Mouse (Mus musculus) spleen, postnatal 14 days (tissue): ENCODE measurements around the gene Mast4.

Experiments
- DNase-seq, 2 experiments: peaks; one replicate each; pipeline ENCODE4 v3.0.0; 2021 to 2022; ENCODE audit warnings: low spot score in 2 of 2

The Mast4 gene

DNA sequence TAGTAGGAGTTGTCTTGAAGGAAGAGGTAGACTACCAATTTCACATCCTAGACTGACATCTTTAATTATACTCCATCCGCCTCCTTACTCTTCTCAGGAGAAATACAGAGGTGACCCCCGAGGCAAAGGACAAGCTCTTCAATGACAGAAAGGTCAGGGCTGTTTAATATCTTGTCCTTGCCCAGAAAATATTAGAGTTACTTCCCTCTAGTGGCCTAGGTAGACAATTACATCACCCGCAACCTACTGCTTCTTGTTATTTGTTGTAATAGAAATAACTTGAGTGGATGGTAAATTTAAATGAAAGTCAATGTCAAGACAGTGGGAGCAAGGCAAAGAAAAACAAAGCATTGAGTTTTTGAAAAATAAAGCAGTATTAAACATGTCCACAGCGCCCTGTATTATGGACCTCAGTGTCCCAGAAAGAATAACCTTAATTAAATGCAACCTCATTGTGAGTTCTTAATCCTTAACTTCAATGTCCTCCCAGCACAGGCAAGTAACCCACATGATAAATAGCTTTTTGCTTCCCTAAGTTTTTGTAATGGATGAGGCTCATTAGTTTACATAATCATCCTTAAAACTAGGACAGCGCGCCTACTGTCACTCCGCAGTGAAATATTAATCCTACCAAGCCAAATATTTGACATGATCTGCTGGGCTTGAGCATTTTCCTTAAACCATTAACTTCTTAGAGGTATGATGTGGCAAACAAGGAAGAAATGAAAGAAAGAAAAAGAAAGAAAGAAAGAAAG is 408.3 kb downstream of the Mast4 start:
- no peak for DNase-seq

DNA sequence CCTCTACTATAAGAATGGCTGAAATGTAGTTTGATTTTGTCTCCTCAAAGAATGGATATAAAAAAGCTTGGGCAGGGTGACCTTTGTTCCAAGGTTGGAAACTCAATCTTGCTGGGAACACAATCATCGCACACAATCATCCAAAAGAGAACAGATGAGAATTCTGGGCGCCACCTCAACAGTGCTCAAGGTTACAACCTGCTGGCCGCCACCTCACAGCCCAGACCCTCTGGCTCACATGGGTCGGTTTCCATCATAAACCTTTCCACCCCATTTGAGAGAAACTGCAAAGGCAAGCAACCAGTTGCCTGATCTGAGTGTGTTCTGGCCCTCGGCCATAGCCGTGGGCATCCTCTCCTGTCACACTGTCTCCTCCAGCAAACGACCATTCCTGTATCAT is 414.6 kb downstream of the Mast4 start:
- no peak for DNase-seq

DNA sequence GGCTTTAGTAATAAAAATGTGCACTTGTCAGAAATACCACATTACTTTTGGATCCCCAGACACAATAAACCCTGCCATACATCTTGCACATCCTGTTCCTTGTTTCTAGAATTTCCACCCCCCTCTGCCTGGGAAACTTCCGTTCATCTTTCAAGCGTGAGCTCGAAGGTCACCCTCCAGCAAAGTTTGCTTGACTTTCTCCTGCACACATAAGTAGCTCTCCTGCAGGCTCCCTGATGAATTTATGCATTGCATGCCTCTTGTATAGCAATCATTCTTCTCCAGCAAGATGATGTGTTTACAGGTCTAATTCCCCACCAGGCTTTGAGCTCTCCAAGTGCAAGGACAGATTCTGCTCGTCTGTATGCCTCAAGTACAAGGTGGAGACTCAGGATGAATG is 415.7 kb downstream of the Mast4 start:
- DNase-seq: no peak

DNA sequence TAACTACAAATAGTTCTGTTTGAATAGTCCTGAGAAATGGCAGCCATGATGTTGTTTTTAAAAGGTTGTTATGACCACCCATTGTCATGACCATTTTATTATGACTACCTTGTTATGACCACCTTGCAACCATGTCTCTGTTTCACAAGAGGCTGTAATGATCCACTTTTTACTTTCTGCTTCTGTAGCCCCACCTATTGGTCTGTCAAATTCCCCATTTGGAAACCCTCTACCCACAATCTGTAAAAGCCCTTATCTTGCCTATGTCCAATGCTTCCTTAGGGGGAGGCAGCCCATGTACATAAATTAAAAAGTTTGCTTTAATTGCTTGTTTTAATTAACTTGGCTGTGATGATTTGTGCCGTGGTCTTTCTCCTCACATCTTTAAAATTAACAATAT is 419.0 kb downstream of the Mast4 start:
- DNase-seq: no peak

DNA sequence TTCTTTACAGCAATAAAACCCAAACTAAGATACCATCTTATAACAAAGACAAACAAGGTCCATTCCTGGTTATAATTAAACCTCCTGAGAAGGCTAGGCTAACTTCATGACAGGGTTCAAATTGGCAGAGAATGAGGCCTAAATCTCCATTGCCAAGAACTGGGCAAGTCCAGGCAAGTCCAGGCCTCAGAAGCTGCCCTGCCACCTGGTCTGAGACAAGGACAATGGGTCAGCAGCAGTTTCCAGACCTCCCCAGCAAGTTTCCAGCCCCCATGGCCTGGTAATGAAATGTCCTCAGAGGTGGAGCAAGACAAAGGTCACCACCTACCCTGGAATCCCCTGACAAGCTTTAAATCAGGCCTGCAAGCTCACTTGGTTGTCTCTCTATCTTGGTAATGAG is 419.5 kb downstream of the Mast4 start:
- DNase-seq: no peak

DNA sequence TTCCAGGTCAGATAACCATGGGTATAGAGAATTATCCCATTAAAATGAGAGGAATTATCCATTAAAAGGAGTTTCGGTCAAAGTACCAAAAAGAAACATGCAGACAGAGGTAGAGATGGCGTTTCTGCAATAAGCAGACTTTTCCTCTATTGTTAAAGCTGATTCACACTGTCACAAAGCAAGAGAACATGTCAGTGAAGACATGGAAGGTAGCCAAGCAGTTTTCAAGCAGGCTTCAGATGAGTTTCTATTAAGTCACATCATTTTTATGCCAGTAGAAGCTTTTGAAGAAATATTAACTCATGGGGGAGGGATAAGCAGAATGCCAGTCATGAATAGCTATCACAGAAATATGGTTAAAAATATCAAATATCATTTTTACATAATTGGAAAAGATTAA is 420.4 kb downstream of the Mast4 start:
- DNase-seq: no peak

DNA sequence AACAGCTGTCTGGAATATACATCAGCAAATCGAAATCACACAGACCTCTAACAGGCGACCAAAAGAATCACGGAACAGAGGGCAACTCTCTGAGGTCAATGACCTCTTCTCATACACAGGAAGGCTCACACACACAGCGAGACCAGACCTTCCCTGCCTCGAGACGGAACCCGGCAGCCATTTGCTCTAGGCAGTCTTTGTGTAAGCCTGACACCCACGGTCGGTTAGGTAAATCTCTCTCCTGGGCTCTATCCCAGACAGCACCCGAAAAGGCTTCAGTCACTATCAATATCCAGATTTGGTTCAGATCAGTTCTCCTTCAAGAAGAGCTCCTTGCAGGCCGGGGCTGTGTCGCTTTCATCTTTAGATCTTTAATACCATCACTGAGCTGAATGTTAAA is 421.4 kb downstream of the Mast4 start:
- no peak for DNase-seq

DNA sequence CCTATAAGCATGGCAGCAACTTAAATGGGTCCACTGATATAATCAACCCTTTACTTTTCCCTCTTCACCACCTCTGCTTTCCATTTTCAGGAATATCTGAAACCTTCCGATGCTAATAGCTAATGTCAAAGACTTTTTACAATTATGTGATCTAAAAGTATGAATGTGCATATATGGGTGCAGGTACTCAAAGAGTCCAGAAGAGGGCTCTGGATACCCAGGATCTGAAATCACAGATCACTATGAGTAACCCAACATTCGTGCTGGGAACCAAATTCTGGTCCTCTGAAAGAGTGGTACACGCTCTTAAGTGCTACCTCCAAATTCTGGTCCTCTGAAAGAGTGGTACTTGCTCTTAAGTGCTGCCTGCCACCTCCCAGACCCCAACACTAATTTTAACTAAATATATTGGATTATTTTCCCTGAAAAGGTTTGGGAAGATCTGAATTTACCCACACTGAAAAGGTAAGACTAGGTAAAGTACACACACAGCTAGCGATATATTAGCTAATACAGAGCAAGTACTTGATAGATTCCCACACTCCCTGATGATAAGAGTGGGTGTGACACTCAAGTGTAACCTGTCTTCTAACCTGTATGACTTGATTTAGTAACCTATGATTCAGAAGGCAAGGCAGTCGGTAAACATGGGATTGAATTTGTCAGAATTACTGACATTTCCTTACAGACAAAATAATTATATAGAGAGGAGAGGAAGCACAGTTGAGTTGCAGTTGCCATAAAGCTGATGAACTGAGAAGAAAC is 424.5 kb downstream of the Mast4 start:
- DNase-seq: no peak

DNA sequence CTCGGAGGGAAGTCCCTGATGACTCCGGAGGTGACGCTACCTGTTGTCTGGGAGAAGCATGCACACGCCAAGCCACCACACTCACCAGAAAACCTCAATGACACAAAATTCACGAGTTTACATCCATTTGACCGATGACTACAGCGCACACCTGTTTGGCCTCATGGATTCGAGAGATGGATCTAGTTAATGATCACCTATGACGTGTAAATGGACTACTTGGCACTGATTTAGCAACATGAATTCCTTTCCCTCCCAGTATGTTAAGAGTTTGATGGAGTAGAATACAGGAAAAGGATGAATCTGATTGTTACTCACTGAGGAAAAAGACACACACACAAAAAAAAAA is 427.7 kb downstream of the Mast4 start:
- DNase-seq: no peak

DNA sequence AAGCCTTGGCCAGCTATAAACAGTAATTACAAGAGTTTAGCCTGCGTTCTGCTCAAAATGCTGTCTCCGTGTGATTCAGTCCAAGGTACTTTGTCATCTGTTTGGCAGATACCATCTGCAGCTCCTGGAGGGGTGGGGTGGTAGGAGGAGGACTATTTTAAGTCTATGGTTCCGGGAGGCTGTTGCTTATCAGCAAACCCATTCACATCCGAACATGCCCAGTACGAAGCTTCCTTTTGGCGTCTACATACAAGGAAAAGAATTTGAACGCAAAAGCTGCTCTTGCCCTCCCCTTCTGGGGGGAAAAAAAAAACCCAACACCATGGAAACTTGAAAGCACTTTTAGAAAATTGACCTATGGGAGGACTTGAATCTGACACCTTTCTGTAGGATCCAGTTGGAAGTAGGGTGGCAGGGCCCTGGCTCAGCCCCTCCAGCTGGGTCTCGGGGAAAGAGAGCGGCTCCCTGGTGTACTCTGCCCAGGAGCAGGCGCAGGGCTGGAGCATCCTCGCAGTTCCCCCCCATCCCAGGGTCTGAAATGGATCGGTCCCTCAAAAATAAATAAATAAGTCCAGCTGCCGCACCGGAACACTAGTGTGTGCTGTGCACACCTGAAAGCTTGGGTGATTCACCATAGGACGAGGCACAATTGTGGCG is 428.2 kb downstream of the Mast4 start:
- DNase-seq: peak; percentile 35 to 51

DNA sequence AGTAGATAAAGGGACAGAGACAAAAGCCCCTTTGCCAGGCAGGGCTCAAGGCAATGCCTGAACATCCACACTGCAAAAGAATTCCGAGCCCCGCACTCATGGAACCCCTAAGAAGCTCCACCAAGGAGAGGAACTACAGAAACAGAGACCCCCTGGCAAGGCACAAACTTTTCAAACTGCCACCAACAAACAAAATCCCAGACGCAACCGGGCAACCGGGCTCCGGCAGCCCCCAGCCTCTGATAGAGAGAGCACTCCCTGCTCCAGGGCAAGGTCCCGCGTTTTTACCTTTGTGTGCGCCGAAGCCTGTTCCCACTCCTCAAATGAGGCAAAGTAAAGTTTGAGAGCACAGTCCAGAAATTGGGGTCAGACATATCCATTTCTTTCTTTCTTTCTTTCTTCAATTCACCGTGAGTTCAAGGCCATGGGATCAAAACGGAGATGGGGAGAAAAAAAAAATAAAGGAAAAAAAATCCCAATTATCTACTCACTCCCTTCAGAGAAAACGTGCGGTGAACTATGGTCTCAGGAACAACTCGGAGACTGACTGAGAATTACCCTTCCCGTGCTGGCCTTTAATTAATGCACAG is 428.8 kb downstream of the Mast4 start:
- DNase-seq: no peak

DNA sequence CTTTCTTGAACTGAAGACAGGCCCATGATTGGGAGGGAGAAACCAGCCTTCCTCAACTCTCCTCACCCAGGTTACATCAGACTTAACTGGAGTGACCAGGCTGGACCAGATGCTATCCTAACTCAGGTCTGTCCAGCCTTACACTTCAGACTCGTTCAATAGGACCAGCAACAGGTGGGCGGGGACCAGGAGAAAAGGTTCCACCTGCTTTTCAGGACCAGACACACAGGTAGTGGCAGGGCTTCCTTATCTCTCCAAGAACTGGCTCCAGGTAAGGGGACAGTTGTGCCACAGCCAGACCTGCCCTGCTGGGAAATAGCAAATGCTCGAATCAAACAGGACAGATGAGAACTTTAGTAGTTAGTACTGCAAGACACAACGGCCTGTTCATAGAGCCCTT is 430.6 kb downstream of the Mast4 start:
- DNase-seq: no peak

DNA sequence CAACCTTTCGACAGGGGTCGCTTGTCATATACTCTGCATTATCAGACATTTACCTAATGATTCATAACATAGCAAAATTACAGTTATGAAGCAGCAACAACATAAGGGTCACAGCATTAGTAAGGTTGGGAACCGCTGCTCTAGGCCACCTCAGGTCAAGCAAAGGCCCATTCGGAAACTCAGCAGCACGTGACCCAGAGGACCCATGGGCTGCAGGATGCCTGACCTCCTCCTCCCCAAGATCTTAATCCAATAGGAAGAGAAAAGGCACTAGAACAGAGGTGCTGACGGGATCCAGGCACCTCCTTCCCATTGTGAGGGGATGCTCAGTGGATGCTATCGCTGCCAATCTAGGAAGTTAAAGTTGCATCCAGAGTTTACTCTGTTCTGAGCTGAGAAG is 432.2 kb downstream of the Mast4 start:
- no peak for DNase-seq

DNA sequence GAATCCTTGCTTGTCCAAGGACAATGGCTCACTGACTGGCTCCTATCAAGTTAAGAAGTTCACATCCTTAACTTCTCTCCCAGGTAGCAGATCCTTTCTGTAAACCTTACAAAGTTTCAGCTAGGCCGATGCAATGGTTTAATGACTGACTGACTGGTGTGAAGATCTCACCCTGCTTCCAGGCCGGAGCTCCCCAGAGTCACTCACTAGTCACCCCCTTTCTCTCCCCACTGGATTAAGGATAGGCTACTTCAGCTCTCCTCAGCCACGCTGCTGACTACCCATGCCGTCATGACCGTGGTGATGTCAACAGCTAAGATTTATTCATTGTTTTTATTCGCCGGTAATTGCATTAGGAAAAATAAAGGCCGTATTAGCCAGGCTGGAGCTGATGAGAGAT is 433.8 kb downstream of the Mast4 start:
- DNase-seq: no peak

DNA sequence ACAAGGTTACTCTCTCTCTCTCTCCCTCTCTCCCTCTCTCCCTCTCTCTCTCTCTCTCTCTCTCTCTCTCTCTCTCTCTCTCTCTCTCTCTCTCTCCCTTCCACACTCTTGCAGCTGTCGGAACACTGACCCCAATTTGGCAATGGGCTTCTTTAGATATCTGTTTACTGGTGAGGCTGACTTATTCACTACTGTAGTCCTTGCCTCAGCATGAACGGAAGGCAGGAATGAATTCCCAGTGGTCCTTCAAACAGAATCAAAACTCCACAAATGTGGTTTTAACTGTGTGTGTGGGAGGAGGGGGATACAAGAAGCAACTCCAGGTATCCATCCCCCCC is 434.2 kb downstream of the Mast4 start:
- no peak for DNase-seq

DNA sequence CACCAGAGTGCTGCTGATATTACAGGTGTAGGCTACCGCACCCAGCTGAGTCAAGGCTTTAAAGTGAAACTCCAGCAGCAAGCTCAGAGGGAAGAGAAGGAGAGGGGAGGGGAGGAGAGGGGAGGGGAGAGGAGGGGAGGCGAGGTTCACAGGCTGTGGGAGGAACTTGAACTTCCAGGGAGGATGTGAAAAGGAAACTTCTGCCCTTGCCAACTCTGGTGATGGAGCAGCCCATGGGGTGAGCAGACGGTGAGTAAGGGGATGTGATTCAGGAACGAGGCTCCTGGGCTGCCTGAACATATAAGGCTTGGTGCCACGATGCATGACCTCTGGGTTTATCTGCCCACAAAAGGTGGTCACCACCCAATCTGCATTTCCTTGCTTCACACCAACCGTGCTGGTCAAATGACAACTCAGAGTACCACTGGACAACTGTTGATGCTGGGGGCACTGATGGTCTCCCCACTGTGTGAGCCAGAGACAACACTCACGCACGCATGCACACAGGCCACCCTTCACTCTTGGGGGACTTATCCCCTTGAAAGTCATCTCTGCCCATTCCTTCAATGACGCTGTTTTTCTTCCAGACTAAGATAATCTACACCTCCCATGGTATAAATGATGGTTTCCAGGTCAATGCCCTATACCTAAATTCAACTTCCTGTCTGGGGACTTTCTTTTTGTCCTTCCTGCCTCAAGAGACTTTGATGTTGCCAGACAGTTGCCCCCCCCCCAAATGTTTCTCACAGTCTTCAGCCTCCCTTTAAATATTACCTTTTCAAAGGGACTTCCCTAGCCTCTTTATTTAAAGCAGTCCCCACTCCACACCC is 434.8 kb downstream of the Mast4 start:
- DNase-seq: no peak

DNA sequence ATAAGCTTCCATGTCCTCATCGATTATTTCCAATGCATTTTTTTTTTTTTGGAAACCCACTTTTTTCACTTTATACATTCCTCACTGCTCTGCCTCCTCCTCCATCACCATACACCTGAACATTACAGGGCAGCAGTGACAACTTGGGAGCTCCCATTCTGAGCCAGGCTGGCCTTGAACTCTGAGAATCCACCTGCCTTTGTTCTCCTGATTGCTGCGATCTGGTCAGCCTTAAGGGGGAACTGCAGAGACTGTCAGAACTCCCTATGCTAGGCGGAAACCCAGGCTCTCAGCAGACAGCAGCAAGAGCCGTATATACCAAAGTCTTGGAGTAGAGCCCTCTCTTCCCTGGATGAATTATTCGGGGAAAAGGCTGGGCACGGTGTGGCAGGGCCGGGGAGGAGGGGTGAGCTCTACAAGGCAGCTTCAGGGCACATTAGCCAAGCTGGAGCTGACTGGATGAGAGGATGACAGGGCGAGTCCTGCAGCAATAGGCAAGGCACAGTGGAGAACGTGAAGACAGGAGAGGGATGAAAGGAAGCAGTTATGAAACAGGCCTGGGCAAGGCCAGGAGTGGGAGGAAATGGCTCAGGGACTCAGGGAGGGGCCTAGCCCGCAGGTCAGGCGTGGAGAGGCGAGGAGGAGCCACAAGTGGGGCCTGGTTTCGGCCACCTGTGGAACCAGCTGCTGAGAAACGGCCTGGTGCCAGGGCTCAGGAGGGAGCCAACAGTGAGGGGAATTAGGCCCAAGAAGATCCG is 435.7 kb downstream of the Mast4 start:
- peak in 1 of 2 experiments; percentile 31 for DNase-seq

DNA sequence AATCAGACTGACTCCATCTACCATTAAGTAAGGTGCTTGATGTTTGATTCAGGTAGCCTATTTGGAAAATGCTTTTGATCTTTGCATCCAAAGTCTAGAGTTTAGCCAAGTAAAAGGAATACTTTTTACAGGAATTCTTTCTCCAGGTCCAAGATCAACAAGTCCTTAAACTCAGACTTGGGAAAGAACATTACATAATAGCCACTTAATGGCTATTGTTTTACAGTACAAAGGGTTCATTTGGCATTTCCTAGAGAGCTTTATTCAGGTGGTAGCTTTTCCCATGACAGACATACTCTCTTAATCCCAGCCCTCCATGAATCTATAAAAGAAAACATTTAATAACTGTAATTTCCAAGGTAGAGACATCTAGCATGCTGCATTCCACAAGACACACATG is 438.0 kb downstream of the Mast4 start:
- DNase-seq: no peak

DNA sequence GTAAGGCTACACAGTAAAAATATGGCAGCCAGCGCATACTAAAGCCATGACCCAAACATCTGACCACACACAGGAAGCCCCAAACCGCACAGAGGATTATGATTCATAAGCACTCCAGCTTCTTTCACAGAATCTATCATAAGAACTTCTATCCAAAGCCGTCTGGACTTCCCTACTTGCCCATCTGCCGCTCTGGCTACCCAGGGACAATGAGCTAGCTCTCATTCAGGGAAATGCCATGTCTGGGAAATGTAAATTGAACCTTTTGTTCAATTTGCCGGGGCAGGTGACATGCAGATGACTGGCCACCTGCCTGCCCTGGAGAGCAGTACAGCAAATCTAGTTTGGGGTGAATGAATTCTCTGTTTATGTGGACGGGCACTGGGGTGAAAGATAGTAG is 438.4 kb downstream of the Mast4 start:
- DNase-seq: no peak

DNA sequence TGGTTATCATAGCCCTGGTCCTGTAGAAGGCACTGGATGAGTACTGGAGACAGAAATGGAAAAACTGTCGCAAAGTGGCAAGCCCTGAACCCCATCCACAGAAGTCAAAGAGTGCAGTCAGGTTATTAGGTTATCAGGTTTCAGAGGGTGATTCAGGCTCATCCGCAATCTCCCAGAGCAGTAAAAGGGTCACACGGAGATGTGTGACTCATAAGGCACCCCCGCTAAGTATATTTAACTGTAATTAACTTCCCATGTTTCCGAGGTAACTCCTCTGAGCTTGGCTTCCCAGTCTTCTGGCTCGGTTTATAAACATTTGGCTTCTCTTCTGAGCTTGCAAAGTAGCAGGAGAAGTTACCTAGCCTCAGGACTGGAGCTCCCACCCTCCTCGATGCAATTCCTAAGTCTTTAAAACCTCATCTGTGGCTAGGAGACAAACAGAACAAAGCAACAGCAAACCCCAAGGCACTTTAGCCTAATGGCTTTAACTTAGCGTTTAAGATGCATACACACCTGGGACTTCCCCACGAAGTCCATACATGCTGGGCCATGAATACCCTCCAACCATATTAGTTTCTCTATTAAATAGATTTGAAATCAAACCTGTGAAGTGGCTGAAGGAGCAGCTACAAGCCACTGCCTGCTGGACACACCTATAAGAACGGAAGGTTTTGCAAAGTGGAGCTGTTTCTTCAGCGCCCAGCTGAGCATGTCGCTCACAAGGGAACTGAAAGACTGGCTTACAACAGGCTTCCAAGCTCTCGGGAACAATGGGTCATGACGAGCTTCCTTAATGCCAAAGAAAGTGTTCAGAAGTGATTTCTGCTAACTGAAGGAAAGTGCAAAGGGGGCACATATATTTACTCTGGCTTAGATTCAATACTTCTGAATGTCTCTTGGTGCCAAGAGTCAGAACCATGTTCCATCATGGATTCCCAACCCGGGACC is 439.7 kb downstream of the Mast4 start:
- no peak for DNase-seq
